Mouse (Mus musculus) ES-E14 (cell line): ENCODE results near the gene Tmem164. TPM values are rescaled to one million over a fixed set of nuclear protein-coding genes. Genes with fewer than 3 reads are reported as not detected.

Experiments
- DNase-seq: peaks from one replicate; pipeline ENCODE4 v3.0.0-alpha.2; 2013; ENCODE audit warnings: low read depth, low spot score
- H3K27ac ChIP-seq: 2 replicates; pipeline ENCODE4 v1.5.1; 2012; ENCODE audit warnings: low read depth, mild to moderate bottlenecking, low read length, moderate library complexity, mixed read lengths; ENCODE audit not compliant: poor library complexity, insufficient read depth, severe bottlenecking
- H3K36me3 ChIP-seq: 2 replicates; pipeline ENCODE4 v1.6.1; 2012; ENCODE audit warnings: mild to moderate bottlenecking, low read length, moderate library complexity, mixed read lengths; ENCODE audit not compliant: control insufficient read depth, poor library complexity, insufficient read depth, severe bottlenecking
- H3K4me1 ChIP-seq, 2 experiments: fragments of 150-350 bp in 1 of 2; sonication (generic) in 1 of 2; 2 replicates each; pipeline ENCODE4 v1.6.1; 2012; ENCODE audit warnings: low read length in 2 of 2, mild to moderate bottlenecking in 1 of 2, mixed read lengths in 1 of 2; ENCODE audit not compliant: control insufficient read depth in 2 of 2, insufficient read depth in 2 of 2, poor library complexity in 1 of 2
- H3K4me3 ChIP-seq, 2 experiments: fragments of 150-350 bp in 1 of 2; sonication (generic) in 1 of 2; 2 replicates each; pipeline ENCODE4 v1.5.1; 2012; ENCODE audit warnings: low read length in 2 of 2, low read depth in 1 of 2, mild to moderate bottlenecking in 1 of 2, mixed read lengths in 1 of 2; ENCODE audit not compliant: insufficient read depth in 1 of 2, poor library complexity in 1 of 2, severe bottlenecking in 1 of 2
- H3K9ac ChIP-seq: 2 replicates; pipeline ENCODE4 v1.6.1; 2012; ENCODE audit warnings: low read depth, mild to moderate bottlenecking, low read length, mixed read lengths; ENCODE audit not compliant: poor library complexity, insufficient read depth, severe bottlenecking
- H3K9me3 ChIP-seq: fragments of 150-350 bp; sonication (generic); 2 replicates; pipeline ENCODE4 v1.6.1; 2012; ENCODE audit warnings: low read depth, mild to moderate bottlenecking, low read length; ENCODE audit not compliant: control insufficient read depth, insufficient read depth
- CHD2 ChIP-seq: IDR thresholded peaks from 2 replicates; pipeline ENCODE4 v1.6.1; 2014; ENCODE audit warnings: mild to moderate bottlenecking, low read depth, low read length, inconsistent platforms
- HCFC1 ChIP-seq: IDR thresholded peaks from 2 replicates; pipeline ENCODE4 v1.6.1; 2012; ENCODE audit warnings: low read length, inconsistent platforms, borderline replicate concordance; ENCODE audit not compliant: insufficient read depth
- MAFK ChIP-seq: IDR thresholded peaks from 2 replicates; pipeline ENCODE4 v1.6.1; 2014; ENCODE audit warnings: mild to moderate bottlenecking, low read depth, low read length, inconsistent platforms; ENCODE audit not compliant: insufficient read depth
- ZC3H11A ChIP-seq: IDR thresholded peaks from 2 replicates; pipeline ENCODE4 v1.6.1; 2012; ENCODE audit warnings: low read depth, mild to moderate bottlenecking, inconsistent platforms, low read length, borderline replicate concordance
- ZNF384 ChIP-seq: IDR thresholded peaks from 2 replicates; pipeline ENCODE4 v1.6.1; 2012; ENCODE audit warnings: low read depth, low read length, inconsistent platforms
- in situ Hi-C, 2 experiments: fragments of 600-800 bp; cut with MboI; formaldehyde crosslinking; loops; one replicate each; pipeline ENCODE4 v1.15.1; 2025; ENCODE audit warnings: low sequenced_read_pairs in 2 of 2, inconsistent platforms in 1 of 2; ENCODE audit not compliant: unreplicated experiment in 2 of 2
- total RNA-seq: library from RNA; depleted of rRNA; stranded (reverse); fragments of 300-350 nt; gene quantifications from 2 replicates; pipeline ENCODE4 v1.2.3, GENCODE M21; 2012

Tmem164 gene
- total RNA-seq, 1 experiment: 15.3 TPM

DNA sequence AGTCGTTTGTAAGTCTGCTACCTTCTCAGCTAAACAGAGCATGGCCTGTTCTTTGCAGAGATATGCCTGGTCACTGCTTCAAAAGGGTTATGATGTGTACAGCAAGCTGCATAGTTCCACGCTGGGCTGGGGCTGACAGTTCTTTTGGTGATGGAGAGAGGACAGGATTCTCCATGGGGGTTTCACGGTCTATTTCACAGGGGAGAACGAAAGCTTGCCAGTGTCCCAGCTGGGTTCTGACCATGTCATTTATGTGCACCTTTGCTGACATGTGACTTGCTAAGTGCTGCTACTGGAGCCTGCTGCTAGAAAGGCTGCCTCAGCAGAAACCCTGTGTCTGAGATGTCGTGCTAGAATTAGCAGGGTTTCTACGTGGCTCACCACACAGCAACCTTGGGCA is 74.3 kb downstream of the Tmem164 start:
- Histone ChIP-seq H3K4me3 (no peak overlapping the region), H3K4me1 (no peaks in the 10 kb centered on the region), H3K9ac (no peak overlapping the region), H3K36me3 (no peaks in the 10 kb centered on the region), H3K27ac (no peak overlapping the region), H3K9me3 (no peaks in the 10 kb centered on the region)
- in situ Hi-C loops: no loop called here
- DNase-seq: no peak
- TF ChIP-seq ZC3H11A (no peak), MAFK (no peak), CHD2 (no peak)

DNA sequence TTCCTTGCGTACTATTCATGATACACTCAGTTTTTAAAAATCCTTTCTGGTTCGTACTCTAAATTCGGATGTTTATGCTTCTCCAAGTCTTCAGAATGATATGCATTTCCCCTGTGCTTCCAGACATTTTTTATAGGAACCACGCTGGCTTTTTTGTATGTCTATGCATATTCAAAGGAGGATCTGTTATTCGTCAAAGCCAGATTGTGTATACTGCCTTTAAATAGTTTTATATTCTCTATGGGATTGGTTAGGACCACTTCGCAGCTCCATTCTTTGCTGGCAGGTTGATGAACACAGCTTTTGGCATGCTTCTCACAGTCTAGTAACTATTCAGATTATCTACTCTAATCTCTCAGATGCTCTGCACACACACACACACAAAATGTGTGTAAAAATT is 79.2 kb downstream of the Tmem164 start:
- TF ChIP-seq MAFK: no peak
- TF ChIP-seq HCFC1: no peak
- no peak for TF ChIP-seq ZC3H11A
- TF ChIP-seq ZNF384: no peak
- no peak for TF ChIP-seq CHD2
- Histone ChIP-seq H3K4me3 (no peak overlapping the region), H3K36me3 (no peaks in the 10 kb centered on the region), H3K9me3 (no peaks in the 10 kb centered on the region), H3K9ac (no peak overlapping the region), H3K4me1 (no peaks in the 10 kb centered on the region), H3K27ac (no peak overlapping the region)
- DNase-seq: no peak
- in situ Hi-C loops: no loop called here

DNA sequence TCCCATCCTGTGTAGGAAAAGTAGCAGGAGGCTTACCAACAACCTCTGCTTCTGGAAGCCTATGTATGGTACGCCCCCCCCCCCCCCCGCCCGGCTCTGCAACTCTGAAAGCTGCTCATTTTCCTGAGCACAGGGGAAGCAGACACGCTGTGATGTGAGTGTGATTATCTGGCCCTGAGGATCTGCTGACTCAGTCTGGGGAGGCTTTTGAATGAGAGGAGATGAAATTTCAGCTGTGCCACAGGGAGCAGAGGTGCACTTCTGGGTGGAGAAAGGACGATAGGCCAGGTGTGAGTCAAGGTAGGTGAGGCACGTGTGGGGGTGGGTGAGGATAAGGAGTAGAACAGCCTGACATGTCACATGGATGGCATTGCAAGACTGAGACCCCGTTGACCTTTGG is 82.1 kb downstream of the Tmem164 start:
- no peaks in the 10 kb centered on the region for H3K9me3 ChIP-seq
- in situ Hi-C loops: no loop called here
- TF ChIP-seq ZNF384 (no peak), MAFK (no peak), HCFC1 (no peak), CHD2 (no peak), ZC3H11A (no peak)
- H3K36me3 ChIP-seq: no peaks in the 10 kb centered on the region
- DNase-seq: no peak
- H3K9ac ChIP-seq: no peak overlapping the region
- H3K4me3 ChIP-seq: no peak overlapping the region
- no peaks in the 10 kb centered on the region for H3K4me1 ChIP-seq
- H3K27ac ChIP-seq: no peak overlapping the region

DNA sequence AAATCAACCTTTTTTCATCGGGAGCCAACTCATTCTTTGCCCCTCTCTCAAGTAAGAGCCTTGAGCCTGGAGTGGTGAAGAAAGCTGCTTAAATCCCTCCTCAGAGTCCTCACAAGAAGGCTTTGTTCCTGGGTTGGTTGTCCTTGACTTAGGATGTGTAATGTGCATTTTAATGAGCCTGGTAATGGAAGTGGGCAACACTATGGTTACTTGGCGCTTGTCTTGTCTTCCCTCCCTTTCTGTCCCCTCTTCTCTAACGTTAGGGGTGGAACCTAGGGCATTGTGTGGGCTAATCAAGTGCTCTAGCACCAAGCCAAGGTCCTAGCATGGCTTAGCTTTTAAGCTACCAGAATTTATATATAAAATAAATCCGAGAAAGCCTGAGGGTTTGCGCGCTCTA is 88.5 kb downstream of the Tmem164 start:
- Histone ChIP-seq H3K9me3 (no peaks in the 10 kb centered on the region), H3K36me3 (no peaks in the 10 kb centered on the region), H3K4me3 (no peak overlapping the region), H3K9ac (no peak overlapping the region), H3K4me1 (no peaks in the 10 kb centered on the region), H3K27ac (no peak overlapping the region)
- no peak for TF ChIP-seq MAFK
- TF ChIP-seq ZNF384: no peak
- no peak for TF ChIP-seq HCFC1
- TF ChIP-seq CHD2: no peak
- in situ Hi-C loops: no loop called here
- DNase-seq: no peak

DNA sequence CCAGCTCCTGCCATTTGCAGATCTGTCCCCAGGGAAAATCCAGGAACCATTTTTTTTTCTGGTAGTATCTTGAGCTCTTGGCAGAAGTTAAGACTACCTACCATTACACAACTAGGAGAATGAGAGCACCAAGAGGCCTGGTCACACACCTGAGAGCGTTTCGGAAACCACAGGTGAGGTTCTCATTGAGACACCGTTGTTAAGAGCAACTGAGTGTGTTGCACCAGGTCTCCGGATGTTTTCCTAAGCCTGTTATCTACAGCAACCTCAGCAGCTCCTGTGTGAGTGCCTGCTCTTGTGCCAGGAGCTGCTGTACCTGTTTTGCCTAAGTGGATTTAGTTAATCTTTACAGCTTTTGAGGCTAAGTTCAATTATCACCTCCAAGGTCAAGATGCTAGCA is 92.5 kb downstream of the Tmem164 start:
- no peak for DNase-seq
- in situ Hi-C loops: no loop called here
- no peak overlapping the region for H3K4me3 ChIP-seq

More for the DNA sequence above, 92.5 kb downstream of the Tmem164 start:
- H3K36me3 ChIP-seq: no peaks in the 10 kb centered on the region
- TF ChIP-seq ZNF384 (no peak), CHD2 (no peak), MAFK (no peak), HCFC1 (no peak), ZC3H11A (no peak)
- H3K9ac ChIP-seq: no peak overlapping the region
- H3K9me3 ChIP-seq: no peaks in the 10 kb centered on the region
- H3K27ac ChIP-seq: no peak overlapping the region
- H3K4me1 ChIP-seq: no peaks in the 10 kb centered on the region
